Mouse (Mus musculus) 3134 (cell line): ENCODE data around the gene 4930578G10Rik.
"Not testable (repeated sequence)": the region's sequence is repeated elsewhere in the genome, so short reads cannot be mapped to it uniquely, and the experiment has no call there.

Source experiments
- DNase-seq: peaks from one replicate; pipeline ENCODE4 v3.0.0-alpha.2; 2011; ENCODE audit warnings: low spot score; ENCODE audit not compliant: insufficient read length; ENCODE audit errors: extremely low read depth

The 4930578G10Rik gene

GRCm38 (mm10) chr4:42735245-42735644, at the start of gene 4930578G10Rik:
TSS of gene 4930578G10Rik (plus strand) at chr4:42735545.
- not testable (repeated sequence) for DNase-seq

DNA sequence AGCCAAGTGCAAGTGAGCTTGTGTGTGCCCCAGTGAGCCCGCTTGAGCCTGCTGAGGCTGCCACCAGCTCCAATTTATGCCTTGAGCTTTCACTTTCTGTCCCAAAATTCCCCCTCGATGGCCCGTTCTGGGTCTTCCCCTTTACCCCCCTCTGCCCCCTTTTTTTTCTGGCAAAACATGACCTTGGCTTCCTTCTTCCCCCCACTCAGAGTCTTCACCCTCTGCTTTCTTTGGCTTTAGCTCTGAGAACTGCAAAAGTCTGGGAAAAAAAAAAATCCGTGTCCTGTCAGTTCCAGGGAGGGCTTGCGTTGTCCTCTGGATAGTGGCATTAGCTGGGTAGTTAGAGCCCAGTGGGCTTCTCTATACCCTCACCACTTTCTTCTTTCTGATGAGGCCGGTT, 21.1 kb downstream of the 4930578G10Rik start, which contains the start of gene Ccl19:
TSS of gene Ccl19 (minus strand) at position 101 of the 400 bp plus-strand sequence.
- not testable (repeated sequence) for DNase-seq

DNA sequence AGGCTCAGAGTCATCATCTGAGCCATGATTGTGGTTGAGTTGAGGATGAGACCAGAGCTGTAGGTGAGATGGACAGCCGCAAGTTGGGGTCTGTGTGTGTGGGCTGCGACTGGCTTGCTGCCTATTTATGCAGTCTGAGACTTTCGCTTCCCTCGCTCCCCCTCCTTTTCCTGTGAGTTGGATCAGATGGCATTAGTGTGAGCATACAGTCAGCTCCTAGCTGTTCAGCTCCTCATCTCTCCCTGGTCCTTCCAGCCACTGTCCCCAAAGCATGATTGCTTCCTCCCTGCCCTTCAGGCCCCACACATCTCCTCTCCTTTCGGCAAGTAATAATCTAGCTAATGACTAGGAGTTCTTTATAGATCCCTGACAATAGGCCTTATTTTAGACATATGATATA, 38.5 kb downstream of the 4930578G10Rik start, which contains the start of gene Ccl21a:
TSS of gene Ccl21a (minus strand) at position 101 of the 400 bp plus-strand sequence.
- not testable (repeated sequence) for DNase-seq

- not testable (repeated sequence) for DNase-seq
These were observed 118.4 kb downstream of the 4930578G10Rik start, which contains the start of gene Fam205a1 for GRCm38 (mm10) chr4:42853788-42854187. TSS of gene Fam205a1 (minus strand) at chr4:42853888.

DNA sequence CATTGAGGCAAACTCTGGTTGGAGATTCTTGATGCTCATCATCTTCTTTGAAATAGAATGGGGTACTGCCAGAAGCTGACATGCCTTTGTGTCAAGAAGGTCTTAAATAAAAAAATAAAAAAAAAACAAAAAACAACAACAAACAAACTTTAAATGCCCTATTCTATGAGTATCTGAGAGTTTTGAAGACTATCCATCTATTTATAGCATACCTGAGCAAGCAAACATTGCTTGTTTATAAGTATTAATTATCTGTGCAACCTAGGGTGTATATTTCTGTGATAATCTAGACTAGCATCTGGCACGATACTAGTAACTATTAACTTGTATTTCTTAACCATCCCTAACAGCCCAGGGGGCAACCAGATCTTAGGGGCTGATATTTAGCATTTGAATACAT, 121.3 kb downstream of the 4930578G10Rik start, which contains the start of gene Gm12394:
TSS of gene Gm12394 (minus strand) at position 101 of the 400 bp plus-strand sequence.
- DNase-seq, result not testable (repeated sequence)

- not testable (repeated sequence) for DNase-seq
These were observed 125.1 kb downstream of the 4930578G10Rik start for GRCm38 (mm10) chr4:42860483-42860882.

- not testable (repeated sequence) for DNase-seq
These were observed 128.1 kb downstream of the 4930578G10Rik start for GRCm38 (mm10) chr4:42863487-42863886.

DNA sequence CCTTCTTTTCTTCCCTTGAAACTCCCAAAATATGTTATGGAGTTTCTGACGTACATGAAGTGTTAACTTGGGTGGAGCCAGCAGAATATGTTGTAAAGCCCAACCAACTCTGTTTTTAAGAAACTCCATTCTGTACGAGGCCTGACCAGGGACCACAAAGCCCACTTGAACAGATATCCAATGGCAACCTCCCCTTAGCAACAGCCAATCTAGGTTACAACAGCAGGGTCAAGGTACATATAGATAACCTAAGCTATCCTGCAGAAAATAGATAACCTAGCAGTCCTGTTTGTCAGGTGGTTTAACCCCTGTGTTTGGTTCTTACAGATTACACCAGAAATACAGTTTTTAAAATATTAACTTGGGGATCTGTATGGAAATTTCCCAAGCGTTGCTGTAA, 132.0 kb downstream of the 4930578G10Rik start:
- DNase-seq, result no peak

DNA sequence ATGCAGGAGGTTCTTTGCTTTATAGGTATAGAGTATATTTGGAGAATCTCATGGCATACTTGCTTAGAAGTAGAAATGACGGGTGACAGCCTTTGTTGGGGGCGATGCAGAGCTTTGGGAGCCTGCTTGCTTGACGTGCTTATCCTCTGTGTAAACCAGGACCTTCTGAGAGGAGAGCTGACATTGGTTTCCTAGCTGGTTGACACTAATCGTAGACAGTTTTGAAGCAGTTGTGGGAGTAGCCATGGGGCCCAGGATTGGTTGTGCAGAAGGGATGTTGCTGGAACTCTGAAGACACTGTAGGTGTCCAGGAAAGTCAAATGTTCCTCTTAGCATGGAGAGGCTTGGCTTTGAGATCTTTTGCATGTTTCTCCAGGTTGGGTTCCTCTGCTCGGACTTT, 132.8 kb downstream of the 4930578G10Rik start:
- no peak for DNase-seq

DNA sequence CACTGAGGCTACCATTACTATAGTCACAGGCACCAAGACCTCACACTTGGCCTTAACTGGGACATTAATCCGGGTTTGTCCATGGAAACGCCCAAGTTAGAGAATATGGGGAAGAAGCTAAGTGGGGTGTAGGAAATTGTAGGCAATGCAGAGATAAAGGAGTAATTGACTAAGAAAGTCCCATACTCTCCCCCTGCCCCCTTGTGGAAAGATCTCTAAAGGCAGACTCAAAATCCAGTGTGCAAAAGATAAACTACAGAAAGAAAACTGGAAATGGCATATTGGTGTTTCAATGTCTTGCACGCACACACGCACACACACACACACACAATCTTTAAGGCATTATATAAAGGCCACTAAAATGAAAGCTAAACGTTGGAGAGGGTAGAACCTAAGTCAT, 135.4 kb downstream of the 4930578G10Rik start:
- no peak for DNase-seq

DNA sequence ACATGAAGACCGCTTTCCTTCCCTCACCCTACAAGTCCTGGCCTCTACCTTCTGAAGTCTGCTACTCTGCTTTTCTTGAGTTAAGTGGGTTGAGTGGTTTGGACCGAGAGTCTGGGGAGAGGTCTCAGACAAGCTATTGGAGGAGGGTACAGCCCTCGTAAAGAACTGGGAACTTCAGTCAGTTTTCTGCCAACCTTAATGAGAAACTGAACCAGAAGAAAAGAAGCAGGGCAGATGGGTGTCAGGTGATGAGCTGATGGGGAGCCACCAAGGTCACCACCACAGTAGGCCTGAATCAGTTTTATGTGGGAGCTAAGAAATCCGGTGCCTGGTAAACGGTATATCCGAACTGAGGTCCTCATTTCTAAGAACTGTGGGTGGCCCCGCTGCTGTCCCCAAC, 136.8 kb downstream of the 4930578G10Rik start:
- no peak for DNase-seq

DNA sequence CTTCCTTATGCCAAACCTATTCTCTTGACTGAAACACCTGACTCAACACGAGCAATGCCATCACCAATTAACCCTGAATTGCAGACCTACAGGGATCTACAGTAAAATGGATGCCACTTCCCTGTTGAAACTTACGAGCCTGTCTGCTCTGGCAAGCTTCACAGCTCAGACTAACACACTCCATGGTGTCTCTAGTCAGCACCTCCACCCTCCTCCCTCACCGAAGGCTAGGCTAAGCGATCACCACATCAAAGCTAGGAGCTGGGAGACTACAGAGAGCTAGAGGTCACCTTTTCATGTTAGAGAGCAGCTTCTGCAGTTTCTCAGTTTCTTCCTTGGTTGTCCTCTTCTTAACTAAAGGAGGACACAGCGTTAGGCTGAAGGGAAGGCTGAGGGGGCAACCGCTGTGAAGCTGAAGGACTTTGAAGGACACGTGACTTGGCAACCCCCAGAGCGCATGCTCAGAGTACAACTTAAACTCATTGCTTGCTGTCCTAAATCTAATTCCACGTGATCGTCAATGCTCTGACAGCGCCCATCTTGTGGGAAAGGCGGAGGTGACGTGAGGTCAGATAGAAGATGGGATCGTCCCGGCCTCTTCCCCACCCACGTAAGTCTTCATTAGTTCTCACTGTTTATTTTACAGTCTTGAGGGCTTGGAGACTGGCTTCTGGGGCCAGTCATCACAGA, 137.5 kb downstream of the 4930578G10Rik start:
- no peak for DNase-seq

GRCm38 (mm10) chr4:42874134-42874533, 138.8 kb downstream of the 4930578G10Rik start, which contains the start of gene Fam205c:
TSS of gene Fam205c (minus strand) at chr4:42874234.
- no peak for DNase-seq

DNA sequence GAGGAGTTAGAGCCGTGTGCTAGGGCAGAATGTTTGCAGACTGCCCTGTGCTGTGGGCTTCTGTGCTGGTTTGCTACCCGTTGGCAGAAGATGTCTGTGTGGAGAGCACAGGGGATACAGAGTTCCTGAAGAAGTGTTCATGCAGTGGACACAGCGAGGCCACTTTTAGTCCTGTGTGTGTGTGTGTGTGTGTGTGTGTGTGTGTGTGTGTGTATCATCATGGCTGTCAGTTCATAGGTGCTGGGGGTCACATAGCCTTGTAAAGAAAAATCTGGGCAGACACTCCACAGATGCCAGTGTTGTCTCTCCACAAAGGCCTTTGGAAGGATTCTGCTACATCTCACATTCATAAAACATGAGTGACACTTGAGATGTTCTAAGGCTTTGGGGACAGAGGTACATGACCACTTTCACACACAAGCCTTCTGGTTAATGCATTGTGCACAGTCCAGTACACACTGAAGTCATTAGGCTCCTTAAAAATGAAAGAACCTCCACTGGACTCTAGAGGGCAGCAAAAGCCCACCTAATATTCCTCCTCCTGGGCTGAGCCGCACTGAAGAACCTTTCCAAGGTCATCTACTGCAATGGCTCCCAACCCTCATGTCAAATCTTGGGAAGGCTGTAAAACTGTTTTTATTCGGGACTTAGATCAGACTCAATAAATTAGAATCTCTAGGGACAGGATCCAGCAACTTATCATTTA, 141.4 kb downstream of the 4930578G10Rik start:
- no peak for DNase-seq

DNA sequence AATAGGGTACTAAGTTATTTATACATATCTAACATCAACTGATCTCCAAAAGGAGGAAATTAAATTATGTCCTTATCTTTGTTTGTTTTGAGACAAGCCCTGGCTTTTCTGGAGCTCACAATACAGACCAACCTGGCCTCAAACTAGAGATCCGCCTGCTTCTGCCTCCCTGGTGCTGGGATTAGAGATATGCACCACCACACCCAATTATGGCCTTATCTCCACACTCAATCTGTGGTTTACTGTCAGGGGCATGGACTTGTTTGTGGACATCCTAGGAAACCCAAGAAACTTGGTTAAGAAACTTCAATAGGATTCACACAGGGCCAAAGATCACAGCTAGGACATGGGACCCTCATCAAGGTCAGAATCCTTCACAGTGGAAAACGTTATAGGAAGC, 142.3 kb downstream of the 4930578G10Rik start:
- no peak for DNase-seq

- no peak for DNase-seq
These were observed 144.7 kb downstream of the 4930578G10Rik start for GRCm38 (mm10) chr4:42879829-42880676.

- no peak for DNase-seq
These were observed 145.3 kb downstream of the 4930578G10Rik start for GRCm38 (mm10) chr4:42880677-42880948.

- DNase-seq, result no peak
These were observed 151.6 kb downstream of the 4930578G10Rik start for GRCm38 (mm10) chr4:42886926-42887325.

GRCm38 (mm10) chr4:42888806-42889205, 153.5 kb downstream of the 4930578G10Rik start:
- DNase-seq, result no peak

DNA sequence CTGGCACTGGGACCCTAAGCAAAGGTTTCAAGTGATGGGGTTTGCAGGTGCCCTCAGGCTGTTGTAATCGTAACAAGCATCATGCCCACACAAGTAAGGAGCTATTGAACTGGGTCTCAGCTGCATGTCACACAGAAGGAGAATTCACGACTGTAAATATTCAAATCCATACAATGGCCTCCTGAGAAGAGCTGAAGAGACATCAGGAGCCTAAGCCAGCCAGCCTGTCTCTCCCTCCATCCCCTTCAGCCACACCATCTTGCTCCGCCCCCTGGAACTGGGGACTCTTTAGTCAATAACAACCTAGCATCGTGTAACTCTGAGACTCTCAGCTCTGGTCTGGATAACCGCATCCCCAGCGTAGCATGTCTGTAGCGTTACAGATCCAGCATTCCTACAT, 155.8 kb downstream of the 4930578G10Rik start:
- no peak for DNase-seq

GRCm38 (mm10) chr4:42895118-42895517, 159.8 kb downstream of the 4930578G10Rik start:
- no peak for DNase-seq
